Mouse (Mus musculus) cortical plate, adult 2 months (tissue): ENCODE measurements at regions not wholly inside any gene's neighbourhood (a gene's known extent, or its start where the extent isn't known, plus 50 kb on each side); places are given as distances from the start of the nearest gene placed in this dataset.

Experiments
- H3K27ac ChIP-seq: fragments of 200-500 bp; 2 replicates; pipeline ENCODE4 v1.5.1; 2012; ENCODE audit warnings: low read length, control low read depth, inconsistent platforms; ENCODE audit not compliant: insufficient read depth
- H3K4me1 ChIP-seq: fragments of 200-500 bp; 2 replicates; pipeline ENCODE4 v1.6.1; 2011; ENCODE audit warnings: low read length; ENCODE audit not compliant: control insufficient read depth, insufficient read depth
- H3K4me3 ChIP-seq: fragments of 200-500 bp; 2 replicates; pipeline ENCODE4 v1.5.1; 2011; ENCODE audit warnings: mild to moderate bottlenecking, low read length, control low read depth; ENCODE audit not compliant: insufficient read depth
- CTCF ChIP-seq: fragments of 200-500 bp; IDR thresholded peaks from 2 replicates; pipeline ENCODE4 v1.5.1; 2011; ENCODE audit warnings: mild to moderate bottlenecking, control low read depth, low read length; ENCODE audit not compliant: insufficient read depth; ENCODE audit errors: extremely low read depth
- POLR2A ChIP-seq: fragments of 200-500 bp; IDR thresholded peaks from 2 replicates; pipeline ENCODE4 v1.6.1; 2011; ENCODE audit warnings: mild to moderate bottlenecking, low read length, control low read depth; ENCODE audit not compliant: insufficient read depth; ENCODE audit errors: extremely low read depth

DNA sequence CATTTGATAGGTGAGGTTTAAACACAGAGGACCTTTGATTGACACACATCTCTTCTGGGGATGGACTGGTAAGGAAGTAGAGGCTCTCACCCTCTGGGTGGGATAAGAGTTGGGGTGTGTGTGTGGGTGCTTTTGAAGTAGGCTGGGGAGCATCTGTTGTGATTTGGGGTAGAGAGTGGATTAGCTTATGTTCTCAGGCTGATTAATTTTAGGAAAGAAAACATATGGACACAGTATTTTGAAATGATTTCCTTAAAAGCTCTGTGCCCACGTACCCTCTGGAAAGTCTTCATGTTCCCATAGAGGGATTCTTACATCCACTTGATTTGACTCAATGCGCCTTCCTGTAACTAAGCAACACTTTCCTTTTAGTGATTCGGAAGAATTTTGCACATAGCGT, 89.4 kb downstream of the Zfp281 start:
- Histone ChIP-seq H3K27ac (peak overlapping the region; percentile 11), H3K4me1 (peaks cover 6% of the 10 kb centered on the region), H3K4me3 (no peak overlapping the region)
- TF ChIP-seq POLR2A: no peak
- no peak for TF ChIP-seq CTCF

DNA sequence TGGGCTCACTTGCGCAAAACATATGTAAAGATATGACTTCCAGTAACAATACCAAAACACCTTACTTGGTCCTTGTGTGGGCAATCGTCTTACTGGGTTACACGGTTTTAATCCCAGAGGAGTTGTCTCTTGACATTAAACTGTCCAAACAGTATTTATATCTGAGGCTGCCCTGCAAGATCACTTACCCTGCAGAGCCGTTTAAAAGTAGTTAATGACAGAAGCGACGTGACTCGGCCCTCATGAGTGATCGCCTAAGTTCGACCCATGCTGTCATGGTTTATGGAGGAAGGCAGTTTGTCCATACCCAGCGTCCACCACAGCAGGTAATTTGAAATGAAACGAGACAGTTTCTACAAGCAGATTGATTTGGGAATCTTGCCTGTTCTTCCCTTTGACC, 90.3 kb downstream of the Zfp281 start:
- no peak overlapping the region for H3K27ac ChIP-seq

DNA sequence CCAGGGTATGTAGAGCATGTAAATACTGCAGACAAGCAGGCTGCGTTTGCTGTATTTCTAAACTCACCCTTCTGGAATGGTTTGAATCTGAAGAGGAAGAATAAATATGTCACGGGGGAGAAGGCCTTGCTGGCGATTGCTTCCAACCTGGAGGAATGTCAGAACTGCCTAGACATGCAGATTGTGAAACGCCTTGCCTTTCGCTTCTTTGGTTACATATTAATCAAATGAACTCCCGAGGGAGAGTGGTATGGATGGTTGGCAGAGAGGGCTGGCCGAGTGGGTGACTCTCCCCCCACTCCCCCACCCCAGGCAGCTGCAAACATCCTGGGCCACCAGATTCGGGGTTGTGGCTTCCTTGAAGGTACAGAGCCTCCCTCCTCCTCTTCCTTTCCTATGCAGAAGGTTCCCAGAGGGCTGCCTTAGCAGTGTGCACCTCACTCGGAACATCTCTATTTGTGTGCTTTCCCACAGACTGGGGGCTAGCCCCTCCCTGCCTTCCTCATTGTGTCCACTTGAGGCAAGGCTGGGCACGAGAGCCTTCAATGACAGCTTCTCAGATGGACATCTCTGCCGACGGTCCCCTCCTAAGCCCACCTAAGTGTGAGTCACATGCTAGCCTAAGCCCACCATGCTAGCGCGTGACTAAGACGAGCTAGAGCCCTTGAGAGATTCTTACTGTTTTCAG, 93.3 kb downstream of the Zfp281 start:
- Histone ChIP-seq H3K27ac (no peak overlapping the region), H3K4me1 (peaks cover 6% of the 10 kb centered on the region), H3K4me3 (no peak overlapping the region)
- TF ChIP-seq CTCF (no peak), POLR2A (no peak)

More for the DNA sequence above, 90.3 kb downstream of the Zfp281 start:
- TF ChIP-seq POLR2A (no peak), CTCF (no peak)
- Histone ChIP-seq H3K4me1 (peaks cover 6% of the 10 kb centered on the region), H3K4me3 (no peak overlapping the region)

DNA sequence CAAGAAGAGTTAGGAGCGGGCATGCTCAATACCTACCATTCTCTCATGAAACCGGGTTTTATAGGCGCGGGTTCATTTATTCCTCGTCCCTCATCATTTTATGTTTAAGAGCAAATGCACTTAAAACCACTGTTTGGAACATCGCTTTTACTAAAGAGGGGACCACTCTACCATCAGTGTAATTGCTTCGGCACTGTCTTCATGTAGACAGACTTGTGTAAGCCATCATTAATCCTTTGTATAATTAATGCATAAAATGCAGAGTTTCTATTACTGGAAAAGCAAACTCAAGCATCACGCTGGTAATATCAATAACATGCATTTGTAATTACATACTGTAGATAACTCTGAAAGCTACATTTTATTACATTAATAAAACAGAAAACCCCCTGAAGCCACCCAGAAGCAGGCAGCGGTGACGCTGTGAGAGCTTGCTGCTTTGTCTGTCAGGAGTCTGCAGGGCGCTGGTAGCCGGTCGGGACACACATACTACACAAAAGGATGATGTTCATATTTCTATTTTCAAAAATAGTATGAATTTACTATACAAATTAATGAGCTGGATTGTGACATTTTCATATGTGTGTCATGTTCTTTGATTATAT, 99.2 kb downstream of the Zfp281 start:
- Histone ChIP-seq H3K4me1 (no peaks in the 10 kb centered on the region), H3K27ac (no peak overlapping the region), H3K4me3 (no peak overlapping the region)
- TF ChIP-seq POLR2A (no peak), CTCF (no peak)

DNA sequence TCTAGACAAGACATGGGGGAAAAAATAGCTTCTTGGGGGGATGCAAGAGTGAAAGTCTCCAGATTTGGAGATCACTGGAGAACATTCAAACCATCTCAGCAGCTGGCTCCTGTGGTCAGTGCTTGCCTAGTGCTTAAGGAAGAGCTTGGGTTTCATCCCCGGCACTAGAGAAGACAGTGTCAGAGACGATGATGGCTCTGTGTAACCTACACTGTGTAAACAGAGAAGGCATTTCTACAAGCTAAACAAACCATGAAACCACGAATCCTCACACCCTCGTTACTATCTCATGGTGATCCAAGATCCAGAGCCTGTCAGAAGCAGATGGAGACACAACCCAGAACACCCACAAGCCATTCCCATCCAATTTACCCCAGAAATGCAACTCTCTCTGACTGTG, 100.5 kb downstream of the Zfp281 start:
- TF ChIP-seq POLR2A (no peak), CTCF (no peak)
- H3K4me3 ChIP-seq: no peak overlapping the region
- H3K27ac ChIP-seq: no peak overlapping the region
- H3K4me1 ChIP-seq: no peaks in the 10 kb centered on the region

DNA sequence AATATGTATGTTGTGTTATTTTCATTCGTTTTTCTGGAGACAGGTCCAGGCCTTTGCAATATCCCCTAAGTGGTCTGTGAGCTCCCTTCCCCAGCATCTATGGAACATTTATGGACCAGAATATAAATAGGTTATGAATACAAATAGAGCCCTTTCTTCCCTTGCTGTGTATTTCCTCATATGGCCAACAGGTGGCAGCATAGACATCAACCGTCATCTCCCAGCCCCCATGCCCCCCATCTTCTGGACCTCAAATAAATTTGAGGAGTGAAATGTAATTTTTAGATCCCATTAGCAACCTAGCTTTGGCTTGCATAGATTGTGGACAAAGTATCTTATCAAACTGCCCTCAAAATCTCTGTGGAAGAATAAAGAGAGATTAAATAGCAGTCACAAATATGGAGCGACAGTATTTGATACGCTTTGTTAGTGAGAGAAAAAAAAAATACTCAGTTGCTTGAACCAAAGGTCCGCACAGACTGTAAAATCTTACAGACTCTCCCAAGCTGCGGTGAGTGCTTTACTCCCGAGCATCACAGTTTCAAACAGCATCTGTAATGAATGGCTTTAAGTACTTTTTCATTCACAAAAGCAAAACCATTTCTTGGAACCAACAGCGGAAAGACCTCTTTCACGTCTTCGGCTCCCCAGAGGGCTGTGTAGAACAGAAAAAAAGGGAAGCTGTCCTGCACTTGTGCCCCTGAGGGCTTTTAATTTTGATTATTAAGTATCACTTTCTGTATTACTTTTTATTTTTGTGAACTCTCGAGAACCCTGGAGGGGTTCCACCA, 101.6 kb downstream of the Zfp281 start:
- peak; percentile 53 for TF ChIP-seq CTCF
- no peak for TF ChIP-seq POLR2A
- Histone ChIP-seq H3K27ac (no peak overlapping the region), H3K4me3 (no peak overlapping the region), H3K4me1 (peaks cover 3% of the 10 kb centered on the region)

DNA sequence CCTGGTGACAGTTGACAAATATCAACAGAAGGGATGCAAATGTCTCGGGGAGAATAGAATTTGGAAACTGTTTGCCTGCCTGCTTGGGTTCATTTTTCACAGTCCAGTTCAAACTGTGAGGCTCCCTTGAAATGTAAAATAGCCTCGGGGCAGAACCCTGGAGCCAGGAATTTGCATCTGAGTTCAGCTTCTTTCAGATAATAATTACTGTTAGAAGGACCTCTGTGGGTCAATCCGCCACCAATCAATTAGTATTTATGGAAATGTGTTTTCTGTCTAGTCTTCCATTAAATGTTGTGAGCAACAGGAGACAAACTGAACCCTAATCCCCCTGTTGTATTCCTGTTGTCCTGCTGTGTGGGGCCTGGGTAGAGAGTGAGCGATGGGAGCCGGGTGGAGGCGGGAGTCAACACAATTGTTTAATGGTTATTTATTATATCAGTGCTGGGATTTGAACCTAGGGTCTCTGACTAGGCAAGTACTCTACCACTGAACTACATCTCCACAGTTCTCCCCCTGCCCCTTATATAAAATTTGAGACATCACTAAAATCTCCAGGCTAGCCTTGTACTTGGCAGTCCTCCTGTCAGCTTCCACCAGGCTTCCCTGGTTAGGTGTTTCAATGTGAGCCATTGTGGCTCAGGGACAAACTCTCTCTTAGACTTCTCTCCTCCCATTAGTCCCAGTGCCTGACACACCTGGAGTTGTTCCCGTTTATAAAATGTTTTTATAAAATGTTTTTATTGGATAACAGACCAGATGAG, 103.3 kb downstream of the Zfp281 start:
- TF ChIP-seq CTCF: no peak
- no peak for TF ChIP-seq POLR2A
- Histone ChIP-seq H3K4me3 (no peak overlapping the region), H3K4me1 (peaks cover 3% of the 10 kb centered on the region), H3K27ac (no peak overlapping the region)

DNA sequence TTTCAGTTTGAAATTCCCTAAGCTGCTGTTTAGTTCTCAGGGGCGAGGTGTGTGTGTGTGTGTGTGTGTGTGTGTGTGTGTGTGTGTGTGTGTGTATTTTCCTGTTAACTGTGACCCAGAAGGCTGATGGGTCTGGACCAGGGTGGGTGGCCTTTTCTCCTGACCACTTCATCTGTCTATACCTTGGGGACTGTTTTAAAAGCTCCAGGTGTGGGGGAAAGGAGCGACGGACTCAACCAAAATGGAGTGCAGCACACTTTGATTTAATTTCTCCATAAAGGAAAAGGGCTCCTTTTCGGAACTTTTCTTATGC, 103.9 kb downstream of the Zfp281 start:
- TF ChIP-seq CTCF (no peak), POLR2A (no peak)
- peaks cover 3% of the 10 kb centered on the region for H3K4me1 ChIP-seq
- H3K4me3 ChIP-seq: no peak overlapping the region
- no peak overlapping the region for H3K27ac ChIP-seq

DNA sequence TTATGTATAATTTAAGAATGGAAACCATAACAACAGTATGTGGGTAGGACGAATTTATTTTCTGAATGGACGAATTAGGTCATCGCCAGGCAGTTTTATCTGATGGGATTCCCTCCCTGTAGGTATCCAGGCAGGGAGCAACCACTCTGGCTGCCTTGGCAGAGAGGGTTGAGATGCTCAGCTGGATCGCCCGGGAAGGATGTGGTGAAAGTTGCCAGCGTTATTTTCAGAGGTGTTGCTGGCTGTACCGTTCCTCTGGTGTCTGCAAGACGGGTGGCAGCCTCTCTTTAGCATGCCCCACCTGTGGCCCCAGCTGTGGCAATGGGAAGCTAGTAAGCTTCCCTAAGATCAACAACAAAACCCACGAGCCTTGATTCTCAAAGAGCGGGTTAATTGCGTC, 105.9 kb downstream of the Zfp281 start:
- Histone ChIP-seq H3K4me1 (peaks cover 3% of the 10 kb centered on the region), H3K4me3 (no peak overlapping the region), H3K27ac (no peak overlapping the region)
- TF ChIP-seq CTCF (no peak), POLR2A (no peak)

DNA sequence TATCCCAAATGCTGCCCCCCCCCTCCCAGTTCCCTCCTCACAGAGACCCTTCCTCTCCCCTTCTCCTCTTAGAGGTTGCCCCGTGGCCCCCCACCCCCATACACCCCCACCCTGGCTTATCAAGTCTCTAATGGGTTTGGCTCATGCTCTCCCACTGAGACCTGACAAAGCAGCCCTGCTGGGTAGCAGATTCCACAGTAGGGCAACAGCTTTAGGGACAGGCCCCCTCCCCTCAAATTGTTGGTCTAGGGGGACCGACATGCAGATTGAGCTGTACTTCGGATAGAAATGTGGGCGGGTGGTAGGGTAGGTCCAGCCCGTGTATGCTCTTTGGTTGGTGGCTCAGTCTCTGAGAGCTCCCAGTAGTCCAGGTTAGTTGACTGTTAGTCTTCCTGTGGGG, 113.3 kb downstream of the Zfp281 start:
- H3K27ac ChIP-seq: no peak overlapping the region
- H3K4me3 ChIP-seq: no peak overlapping the region
- TF ChIP-seq CTCF (no peak), POLR2A (no peak)
- no peaks in the 10 kb centered on the region for H3K4me1 ChIP-seq
